18 mouse cellular contexts compared by ENCODE assay signal in the genomic region with DNA sequence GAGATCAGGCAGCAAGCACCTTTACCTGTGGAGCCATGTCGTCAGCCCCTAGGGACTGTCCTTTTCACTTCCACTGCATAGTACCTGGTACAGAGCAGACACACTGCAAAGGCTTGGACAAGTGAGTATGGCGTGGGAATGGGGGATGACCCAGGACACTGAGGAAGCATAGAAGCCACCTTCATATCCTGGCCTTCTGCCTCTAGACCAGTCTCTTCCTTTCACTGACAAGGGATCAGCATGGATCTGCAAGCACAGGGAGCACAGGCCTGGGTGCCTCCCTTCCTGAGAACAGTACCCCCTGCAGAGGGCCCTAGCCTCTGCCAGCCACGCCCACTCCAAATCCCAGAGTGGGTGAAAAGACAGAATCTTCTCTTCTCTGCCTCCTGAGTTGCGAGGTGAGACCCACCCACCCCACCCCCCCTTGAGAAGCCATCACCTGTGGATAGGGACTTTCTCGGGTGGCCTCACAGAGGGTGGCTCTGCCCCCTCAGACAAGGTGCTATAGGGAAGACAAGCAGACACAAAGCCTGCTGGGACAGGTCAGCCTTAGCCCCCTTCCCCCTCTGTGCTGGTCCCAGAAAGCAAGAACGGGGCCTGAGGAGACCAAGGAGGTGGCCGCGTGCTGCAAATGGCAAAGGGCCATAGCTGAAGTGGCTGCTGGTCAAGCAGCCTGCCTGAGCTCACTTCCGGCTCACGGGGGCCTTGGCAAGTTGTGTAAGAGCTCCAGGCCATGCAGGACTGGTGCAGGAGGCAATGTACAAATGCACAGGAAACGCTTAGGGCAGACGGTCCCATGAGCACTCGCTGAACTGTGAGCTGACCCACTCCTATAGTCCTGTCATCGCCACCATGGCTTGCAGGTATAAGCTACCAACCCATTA. TPM values are rescaled to one million over a fixed set of nuclear protein-coding genes. Genes with fewer than 3 reads are reported as not detected.
DNase-seq lines count a peak whose midpoint lies in the region; ATAC-seq and TF ChIP-seq lines count a peak whose summit lies in the region.
"Had no signal": no experiment of that assay in that cellular context is flagged by ENCODE, and none has a peak within 500 bp of the region (broad histone marks: within the 10 kb centered on the region; RNA-seq: fewer than 3 reads in every experiment).

No protein-coding gene starts in this region.

- peaks cover 28% of the 10 kb centered on the region for H3K4me1 ChIP-seq in heart, embryonic 11.5 days (ENCODE audit: control insufficient read depth, insufficient read depth, low read length)
- H3K4me1 ChIP-seq in bone marrow macrophage, adult 2 months (ENCODE audit: control insufficient read depth, insufficient read depth, low read length) = peaks cover 64% of the 10 kb centered on the region
- H3K4me1 ChIP-seq in kidney, adult 2 months (ENCODE audit: control insufficient read depth, insufficient read depth, low read length) = no peaks in the 10 kb centered on the region

- no peak for TF ChIP-seq POLR2A in bone marrow macrophage, adult 2 months (IDR thresholded peaks at IDR 0.05; ENCODE audit: borderline replicate concordance, low read depth, low read length)
- no peak for TF ChIP-seq POLR2A in kidney, adult 2 months (IDR thresholded peaks at IDR 0.05; ENCODE audit: low read depth, low read length)

- no peaks in the 10 kb centered on the region for H3K27me3 ChIP-seq in heart, embryonic 11.5 days (ENCODE audit: control insufficient read depth, insufficient read depth, low read length)
- no peaks in the 10 kb centered on the region for H3K27me3 ChIP-seq in kidney, adult 2 months (replicated peaks; ENCODE audit: control insufficient read depth, insufficient read depth, low read length)
- H3K27me3 ChIP-seq: hindbrain, embryonic 15.5 days; Patski had no signal

- no peak for TF ChIP-seq CTCF in bone marrow macrophage, adult 2 months (IDR thresholded peaks at IDR 0.05; ENCODE audit: low read depth, low read length)
- TF ChIP-seq CTCF in kidney, adult 2 months (conservative IDR thresholded peaks at IDR 0.05; ENCODE audit: insufficient read depth, insufficient read length, low read depth, low read length) = no peak

- peak; percentile 23 to 40 for DNase-seq in heart, postnatal 14 days
- DNase-seq in cerebellum, adult 9-11 months = peak; percentile 76
- peak; percentile 57 for DNase-seq in lung, postnatal 14 days
- DNase-seq in kidney, adult 2 months = no peak
- DNase-seq in urinary bladder, adult 18-20 months (ENCODE audit: low spot score in 2 of 2) = no peak
- no peak for DNase-seq in gastrocnemius, postnatal 36 days
- DNase-seq: kidney, adult 18-20 months; right cerebral cortex, adult 18-20 months; thymus, adult 18-20 months had no signal

- ATAC-seq in heart, embryonic 11.5 days (replicated peaks; ENCODE audit: insufficient number of reproducible peaks, low FRiP score, low TSS enrichment) = no peak
- ATAC-seq: Patski had no signal

- no peak overlapping the region for H3K27ac ChIP-seq in heart, embryonic 11.5 days (ENCODE audit: low read depth, low read length)
- H3K27ac ChIP-seq in bone marrow macrophage, adult 2 months (ENCODE audit: insufficient read depth, low read depth, low read length) = peak overlapping the region; percentile 77
- H3K27ac ChIP-seq in kidney, adult 2 months (ENCODE audit: insufficient read depth, low read depth, low read length) = no peak overlapping the region
- H3K27ac ChIP-seq: hindbrain, embryonic 15.5 days; neural tube, embryonic 13.5 days had no signal

- no peaks in the 10 kb centered on the region for H3K36me3 ChIP-seq in heart, embryonic 11.5 days (ENCODE audit: control insufficient read depth, insufficient read depth, low read length)
- H3K36me3 ChIP-seq in kidney, adult 2 months (ENCODE audit: control insufficient read depth, insufficient read depth, low read length) = no peaks in the 10 kb centered on the region
- H3K36me3 ChIP-seq: hindbrain, embryonic 15.5 days; neural tube, embryonic 13.5 days had no signal

- no peaks in the 10 kb centered on the region for H3K9me3 ChIP-seq in heart, embryonic 11.5 days (replicated peaks; ENCODE audit: control insufficient read depth, low read length)
- H3K9me3 ChIP-seq: hindbrain, embryonic 15.5 days; neural tube, embryonic 13.5 days had no signal

- H3K9ac ChIP-seq in heart, embryonic 11.5 days (ENCODE audit: low read depth, low read length) = no peak overlapping the region
- H3K9ac ChIP-seq: hindbrain, embryonic 15.5 days; neural tube, embryonic 13.5 days had no signal

- no peak overlapping the region for H3K4me2 ChIP-seq in heart, embryonic 11.5 days
- H3K4me2 ChIP-seq: hindbrain, embryonic 15.5 days; neural tube, embryonic 13.5 days had no signal

- intact Hi-C loops in heart, postnatal 14 days (cut with DNase I) = loop anchor here (5.0 kb wide), 1 partner anchor 73 kb away; no protein-coding TSS in a partner anchor
- intact Hi-C loops in gastrocnemius, postnatal 36 days (cut with DNase I) = no loop called here

- WGBS in heart, embryonic 11.5 days (ENCODE audit: insufficient replicate concordance) = 71% methylated on average over 14 of the region's 14 CpGs
- WGBS in kidney, adult 2 months = 76% methylated on average over 14 of the region's 14 CpGs

- no peak overlapping the region for H3K4me3 ChIP-seq in heart, embryonic 11.5 days (ENCODE audit: low read depth, low read length)
- H3K4me3 ChIP-seq in bone marrow macrophage, adult 2 months (ENCODE audit: insufficient read depth, low read length) = peak overlapping the region; percentile 22; the same call in 1 of the 2 replicates
- no peak overlapping the region for H3K4me3 ChIP-seq in kidney, adult 2 months (ENCODE audit: insufficient read depth, low read depth, low read length)
- H3K4me3 ChIP-seq: hindbrain, embryonic 15.5 days; neural tube, embryonic 13.5 days had no signal

RNA-seq across cellular contexts. Expression of gene Nol4l, which starts 15.0 kb away (rescaled TPM):
- total RNA-seq in heart, postnatal 14 days (2021) = 1 to 10 TPM; 6.2 to 6.4 TPM
- 16.0 and 16.7 TPM in 2 replicates for polyA plus RNA-seq in heart, embryonic 11.5 days (2014; fragmentation: Nextera tagmentation; extraction: Ambion mirVana)
- polyA plus RNA-seq in bone marrow macrophage, adult 2 months (2012; ENCODE audit: insufficient read depth, insufficient read length, missing spikeins) = 15.9 and 19.2 TPM in 2 replicates
- 11.9 and 14.5 TPM in 2 replicates for polyA plus RNA-seq in kidney, adult 2 months (2012; rRNA removed)
- total RNA-seq in gastrocnemius, postnatal 36 days (2021) = 1 to 10 TPM in 1 of 2 experiments, under 1 TPM in 1; 0.94 to 1.0 TPM

RNA-seq across cellular contexts. Expression of gene 4930404H24Rik, which starts 22.1 kb away (rescaled TPM):
- not detected for total RNA-seq in heart, postnatal 14 days (2021)
- polyA plus RNA-seq in heart, embryonic 11.5 days (2014; fragmentation: Nextera tagmentation; extraction: Ambion mirVana) = not detected in 2 replicates
- not detected in 2 replicates for polyA plus RNA-seq in bone marrow macrophage, adult 2 months (2012; ENCODE audit: insufficient read depth, insufficient read length, missing spikeins)
- polyA plus RNA-seq in kidney, adult 2 months (2012; rRNA removed) = not detected in 2 replicates
- total RNA-seq in gastrocnemius, postnatal 36 days (2021) = not detected
- total RNA-seq: layer of hippocampus, adult 18-20 months; midbrain, postnatal 0 days had no signal
- polyA plus RNA-seq: heart, embryonic 14.5 days; hindbrain, embryonic 15.5 days; liver, embryonic 16.5 days; midbrain, postnatal 0 days; neural tube, embryonic 13.5 days; Patski had no signal

Comparison
In these comparisons a context has a peak if more than half of its experiments do, and no peak if none do; other contexts are left out.
1. DNase-seq: peak in heart, postnatal 14 days (2 of 2), cerebellum, adult 9-11 months (single experiment) and lung, postnatal 14 days (single experiment); none in kidney, adult 2 months (single experiment), urinary bladder, adult 18-20 months (0 of 2) and gastrocnemius, postnatal 36 days (0 of 2).